Mouse (Mus musculus): Measurements from ENCODE around the gene Rwdd2a.
"Not testable (repeated sequence)": the region's sequence is repeated elsewhere in the genome, so short reads cannot be mapped to it uniquely, and the experiment has no call there.

The Rwdd2a gene

GRCm38 (mm10) chr9:86592676-86593668 lies 21.2 kb downstream of the Rwdd2a start:
- DNase-seq (ENCODE audit: low spot score): no peak

GRCm38 (mm10) chr9:86594357-86594767 lies 22.6 kb downstream of the Rwdd2a start:
- DNase-seq (ENCODE audit: low spot score): not testable (repeated sequence)

- not testable (repeated sequence) for DNase-seq (ENCODE audit: low spot score)
These were observed 25.2 kb downstream of the Rwdd2a start for GRCm38 (mm10) chr9:86596983-86597382.

GRCm38 (mm10) chr9:86599723-86600303 lies 28.0 kb downstream of the Rwdd2a start:
- DNase-seq (ENCODE audit: low spot score): no peak

- DNase-seq (ENCODE audit: low spot score): no peak
These were observed 34.0 kb downstream of the Rwdd2a start for GRCm38 (mm10) chr9:86605776-86606175.

GRCm38 (mm10) chr9:86612091-86612490 lies 40.3 kb downstream of the Rwdd2a start:
- no peak for DNase-seq (ENCODE audit: low spot score)

- no peak for DNase-seq (ENCODE audit: low spot score)
These were observed 44.0 kb downstream of the Rwdd2a start for GRCm38 (mm10) chr9:86615765-86616164.

- no peak for DNase-seq (ENCODE audit: low spot score)
These were observed 46.2 kb downstream of the Rwdd2a start for GRCm38 (mm10) chr9:86617837-86618492.

GRCm38 (mm10) chr9:86619341-86620139 lies 47.7 kb downstream of the Rwdd2a start:
- DNase-seq (ENCODE audit: low spot score): no peak

GRCm38 (mm10) chr9:86622062-86622461 lies 50.3 kb downstream of the Rwdd2a start:
- no peak for DNase-seq (ENCODE audit: low spot score)

- no peak for DNase-seq (ENCODE audit: low spot score)
These were observed 52.2 kb downstream of the Rwdd2a start for GRCm38 (mm10) chr9:86624039-86624438.

Data from urinary bladder, postnatal 25 days (tissue).